Mouse (Mus musculus) brain, embryonic 14.5 days (tissue): ENCODE measurements around the gene Pxmp4.

Experiments
- CTCF ChIP-seq: fragments of 200-500 bp; IDR thresholded peaks from 2 replicates; pipeline ENCODE4 v1.5.1; 2012; ENCODE audit warnings: inconsistent platforms, mild to moderate bottlenecking, moderate library complexity, borderline replicate concordance; ENCODE audit not compliant: insufficient read depth, insufficient read length; ENCODE audit errors: extremely low read depth
- POLR2A ChIP-seq: fragments of 200-500 bp; IDR thresholded peaks from 2 replicates; pipeline ENCODE4 v1.6.1; 2012; ENCODE audit warnings: mild to moderate bottlenecking, inconsistent platforms, borderline replicate concordance; ENCODE audit not compliant: poor library complexity, insufficient read depth, insufficient read length, severe bottlenecking; ENCODE audit errors: extremely low read depth

- TF ChIP-seq CTCF = no peak
- no peak for TF ChIP-seq POLR2A
Measured at GRCm38 (mm10) chr2:154565562-154565961, 37.9 kb downstream of the Pxmp4 start.
